Comparison of ENCODE assay signal across 8 mouse cellular contexts in genomic region chr14:72371702-72372277, GRCm38 (mm10).
DNase-seq lines count a peak whose midpoint lies in the region; ATAC-seq and TF ChIP-seq lines count a peak whose summit lies in the region.

No protein-coding gene starts in this region.

- no peak overlapping the region for H3K27ac ChIP-seq in CH12.LX (ENCODE audit: insufficient read depth, low read depth)
- no peak overlapping the region for H3K27ac ChIP-seq in forebrain, embryonic 11.5 days (ENCODE audit: low read depth, low read length)
- H3K27ac ChIP-seq in lung, embryonic 14.5 days (ENCODE audit: low read depth), result no peak overlapping the region

- in situ Hi-C loops in CH12.LX (cut with MboI; ENCODE audit: low pct_ligation_motif_present, low pct_unique_long_range_greater_than_20kb, low sequenced_read_pairs), result loop anchor here (10.0 kb wide), 1 partner anchor 733 kb away; no protein-coding TSS in a partner anchor

- no peak for TF ChIP-seq POLR2A in CH12.LX (IDR thresholded peaks at IDR 0.05; ENCODE audit: low read depth, low read length)
- no peak for TF ChIP-seq POLR2A in brain, embryonic 14.5 days (IDR thresholded peaks at IDR 0.05; ENCODE audit: borderline replicate concordance, extremely low read depth, insufficient read depth, insufficient read length, poor library complexity, severe bottlenecking)

- 13% methylated on average over 10 of the region's 10 CpGs for WGBS in forebrain, embryonic 11.5 days
- 5% methylated on average over 10 of the region's 10 CpGs for WGBS in lung, embryonic 14.5 days

- no peaks in the 10 kb centered on the region for H3K36me3 ChIP-seq in CH12.LX (replicated peaks in 1 of 2; ENCODE audit: control insufficient read depth in 1 of 2, insufficient read depth in 1 of 2, low read length in 1 of 2)
- no peaks in the 10 kb centered on the region for H3K36me3 ChIP-seq in forebrain, embryonic 11.5 days (ENCODE audit: control insufficient read depth, insufficient read depth, low read length)
- H3K36me3 ChIP-seq in lung, embryonic 14.5 days (ENCODE audit: insufficient read depth), result no peaks in the 10 kb centered on the region

- no peaks in the 10 kb centered on the region for H3K79me2 ChIP-seq in CH12.LX (replicated peaks; ENCODE audit: control insufficient read depth, extremely low read depth, insufficient read depth, poor library complexity, severe bottlenecking)

- H3K4me2 ChIP-seq in CH12.LX (ENCODE audit: insufficient read depth, low read depth, poor library complexity, severe bottlenecking), result peak overlapping the region; percentile 44
- H3K4me2 ChIP-seq in forebrain, embryonic 11.5 days (ENCODE audit: low read depth, low read length, severe bottlenecking), result 0 out of 2 replicates have a peak overlapping the region, but pooled peaks have one; percentile 15
- H3K4me2 ChIP-seq in lung, embryonic 14.5 days, result no peak overlapping the region

- TF ChIP-seq EP300 in CH12.LX (IDR thresholded peaks at IDR 0.05; ENCODE audit: low read length), result no peak

- H3K27me3 ChIP-seq in CH12.LX (replicated peaks), result peaks cover 6% of the 10 kb centered on the region
- H3K27me3 ChIP-seq in forebrain, embryonic 11.5 days (ENCODE audit: control insufficient read depth, insufficient read depth, low read length), result no peaks in the 10 kb centered on the region
- no peaks in the 10 kb centered on the region for H3K27me3 ChIP-seq in lung, embryonic 14.5 days (ENCODE audit: insufficient read depth, low read length)

- no peak overlapping the region for H3K9ac ChIP-seq in CH12.LX (ENCODE audit: insufficient read depth, low read depth)
- no peak overlapping the region for H3K9ac ChIP-seq in forebrain, embryonic 11.5 days (ENCODE audit: low read length)
- no peak overlapping the region for H3K9ac ChIP-seq in lung, embryonic 14.5 days

- intact Hi-C loops in heart, postnatal 25 days (cut with DNase I), result no loop called here

- peak; percentile 68 for DNase-seq in CH12.LX (ENCODE audit: extremely low read depth)
- peak; percentile 93 for DNase-seq in brain, embryonic 14.5 days (ENCODE audit: low read depth)
- DNase-seq in forebrain, embryonic 11.5 days (ENCODE audit: low spot score), result peak; percentile 89
- DNase-seq in heart, postnatal 25 days (ENCODE audit: low spot score), result peak; percentile 9
- peak; percentile 80 for DNase-seq in layer of hippocampus, adult 11-12 months (ENCODE audit: low spot score)
- peak; percentile 91 for DNase-seq in lung, embryonic 14.5 days
- peak; percentile 49 for DNase-seq in ovary, postnatal 10 days (ENCODE audit: low spot score)
- DNase-seq in thymus, postnatal 4 days, result peak; percentile 85

- dilution Hi-C loops in CH12.LX (cut with MboI; ENCODE audit: extremely low pct_ligation_motif_present, extremely low pct_unique_long_range_greater_than_20kb, low sequenced_read_pairs), result no loop called here

- peak; percentile 81 to 86 for TF ChIP-seq CTCF in CH12.LX (conservative IDR thresholded peaks at IDR 0.05 in 1 of 2, IDR thresholded peaks at IDR 0.05 in 1 of 2; ENCODE audit: low read depth in 2 of 2, low read length in 2 of 2)
- peak; percentile 95 for TF ChIP-seq CTCF in brain, embryonic 14.5 days (IDR thresholded peaks at IDR 0.05; ENCODE audit: borderline replicate concordance, extremely low read depth, insufficient read depth, insufficient read length)
- TF ChIP-seq CTCF in lung, embryonic 14.5 days (IDR thresholded peaks at IDR 0.05; ENCODE audit: low read depth), result peak; percentile 97

- H3K4me3 ChIP-seq in CH12.LX (replicated peaks in 1 of 3; ENCODE audit: low read depth in 2 of 3, low read length in 2 of 3, poor library complexity in 1 of 3), result peak overlapping the region in 2 of 3 experiments; percentile 37 to 48
- H3K4me3 ChIP-seq in forebrain, embryonic 11.5 days (ENCODE audit: low read depth, low read length), result no peak overlapping the region
- no peak overlapping the region for H3K4me3 ChIP-seq in lung, embryonic 14.5 days (ENCODE audit: low read depth, low read length)

- peaks cover 0 to 2% of the 10 kb centered on the region in 2 experiments; a peak in 1 of 4 replicates for H3K4me1 ChIP-seq in CH12.LX (ENCODE audit: control insufficient read depth in 1 of 2, insufficient read depth in 2 of 2)
- H3K4me1 ChIP-seq in forebrain, embryonic 11.5 days (replicated peaks; ENCODE audit: control insufficient read depth, insufficient read depth, low read length), result no peaks in the 10 kb centered on the region
- no peaks in the 10 kb centered on the region for H3K4me1 ChIP-seq in lung, embryonic 14.5 days (ENCODE audit: insufficient read depth)

- peak; percentile 60 for ATAC-seq in forebrain, embryonic 11.5 days (replicated peaks; ENCODE audit: low FRiP score)
- peak; percentile 57; the same call in 1 of the 2 replicates for ATAC-seq in lung, embryonic 14.5 days (ENCODE audit: insufficient read depth)

- peak; percentile 76 for TF ChIP-seq RAD21 in CH12.LX (IDR thresholded peaks at IDR 0.05; ENCODE audit: low read depth, low read length)

- H3K9me3 ChIP-seq in CH12.LX (replicated peaks; ENCODE audit: low read length), result no peaks in the 10 kb centered on the region
- no peaks in the 10 kb centered on the region for H3K9me3 ChIP-seq in forebrain, embryonic 11.5 days (ENCODE audit: control insufficient read depth, low read length)
- H3K9me3 ChIP-seq in lung, embryonic 14.5 days (ENCODE audit: low read depth, low read length), result no peaks in the 10 kb centered on the region

TF ChIP-seq in CH12.LX, 34 proteins besides CTCF, POLR2A, EP300 and RAD21:
- TF ChIP-seq IRF4 (IDR thresholded peaks at IDR 0.05; ENCODE audit: low read depth, low read length) (0 out of 2 replicates have a peak, but pooled peaks have one; percentile 8), USF1 (IDR thresholded peaks at IDR 0.05; ENCODE audit: low read depth, low read length) (no peak), SMC3 (IDR thresholded peaks at IDR 0.05; ENCODE audit: low read depth, low read length) (peak; percentile 63), BHLHE40 (IDR thresholded peaks at IDR 0.05; ENCODE audit: low read depth, low read length) (0 out of 2 replicates have a peak, but pooled peaks have one; percentile 13)

Comparison
In these comparisons a context has a peak if more than half of its experiments do, and no peak if none do; other contexts are left out.
1. DNase-seq: peak in every context shown above with its lines; median percentile 93 in brain, embryonic 14.5 days; 91 in lung, embryonic 14.5 days; 89 in forebrain, embryonic 11.5 days; 85 in thymus, postnatal 4 days; 80 in layer of hippocampus, adult 11-12 months; 68 in CH12.LX; 49 in ovary, postnatal 10 days; 9 in heart, postnatal 25 days.
2. H3K4me3 ChIP-seq: peak in CH12.LX (2 of 3); none in forebrain, embryonic 11.5 days (single experiment) and lung, embryonic 14.5 days (single experiment).
3. Peak in every context shown above with its lines, with median percentiles within 50 percentile points of each other: CTCF ChIP-seq.